Mouse (Mus musculus) bone marrow macrophage, adult 2 months (primary cell): ENCODE data around the gene Csnk1g2.

Experiments used
- CTCF ChIP-seq: IDR thresholded peaks from 2 replicates; pipeline ENCODE4 v1.5.1; 2012; ENCODE audit warnings: low read depth, mild to moderate bottlenecking, low read length, moderate library complexity
- POLR2A ChIP-seq: IDR thresholded peaks from 2 replicates; pipeline ENCODE4 v1.6.1; 2012; ENCODE audit warnings: mild to moderate bottlenecking, low read depth, low read length, borderline replicate concordance

- TF ChIP-seq POLR2A (no peak), CTCF (no peak)
Observed at GRCm38 (mm10) chr10:80586407-80587304, 36.0 kb upstream of the Csnk1g2 start.
